Mouse (Mus musculus) midbrain, embryonic 14.5 days (tissue): ENCODE measurements around the gene Rnf220. TPM values are rescaled to one million over a fixed set of nuclear protein-coding genes. Genes with fewer than 3 reads are reported as not detected.

Experiments
- ATAC-seq: fragments of 200-750 bp; cut with Nextera tagmentation; 2 replicates; pipeline ENCODE4 v1.8.0; 2017; ENCODE audit warnings: moderate number of reproducible peaks, moderate library complexity; ENCODE audit not compliant: low FRiP score, low TSS enrichment
- DNase-seq: peaks from one replicate; pipeline ENCODE4 v3.0.0-alpha.2; 2015
- H3K27ac ChIP-seq: fragments of 300-500 bp; sonication (generic); replicated peaks from 2 replicates; pipeline ENCODE4 v1.5.1; 2014; ENCODE audit warnings: mild to moderate bottlenecking, low read depth, low read length, moderate library complexity
- H3K27me3 ChIP-seq: fragments of 300-500 bp; sonication (generic); 2 replicates; pipeline ENCODE4 v1.6.1; 2014; ENCODE audit warnings: low read length, control low read depth, mixed read lengths; ENCODE audit not compliant: control insufficient read depth, insufficient read depth
- H3K36me3 ChIP-seq: fragments of 300-500 bp; sonication (generic); 2 replicates; pipeline ENCODE4 v1.6.1; 2014; ENCODE audit warnings: low read length, control low read depth; ENCODE audit not compliant: control insufficient read depth, insufficient read depth
- H3K4me1 ChIP-seq: fragments of 300-500 bp; sonication (generic); 2 replicates; pipeline ENCODE4 v1.6.1; 2014; ENCODE audit warnings: mild to moderate bottlenecking, antibody characterized with exemption, low read length, control low read depth; ENCODE audit not compliant: control insufficient read depth, insufficient read depth
- H3K4me2 ChIP-seq: fragments of 300-500 bp; sonication (generic); 2 replicates; pipeline ENCODE4 v1.6.1; 2014; ENCODE audit warnings: mild to moderate bottlenecking, low read length, moderate library complexity
- H3K4me3 ChIP-seq: fragments of 300-500 bp; sonication (generic); replicated peaks from 2 replicates; pipeline ENCODE4 v1.5.1; 2014; ENCODE audit warnings: low read depth, low read length
- H3K9ac ChIP-seq: fragments of 300-500 bp; sonication (generic); replicated peaks from 2 replicates; pipeline ENCODE4 v1.6.1; 2014; ENCODE audit warnings: mild to moderate bottlenecking, low read length, moderate library complexity
- H3K9me3 ChIP-seq: fragments of 300-500 bp; sonication (generic); 2 replicates; pipeline ENCODE4 v1.6.1; 2016; ENCODE audit warnings: low read length, control low read depth, mixed read lengths; ENCODE audit not compliant: control insufficient read depth
- WGBS: fragments of 180-500 bp; shearing (Covaris S2); extraction: QIAGEN DNeasy Blood & Tissue Kit; methylation state at CpG from one replicate; pipeline ENCODE4 v1.1.7; 2014; 5-methylcytosine and 5-hydroxymethylcytosine counted together
- polyA plus RNA-seq: library from polyadenylated mRNA; unstranded; fragments of >200 nt; fragmentation: Nextera tagmentation; extraction: Ambion mirVana; gene quantifications from 2 replicates; pipeline ENCODE4 v1.2.1, GENCODE M21; 2014

The Rnf220 gene
- polyA plus RNA-seq, 1 experiment from 2014 or later, result 103 TPM

DNA sequence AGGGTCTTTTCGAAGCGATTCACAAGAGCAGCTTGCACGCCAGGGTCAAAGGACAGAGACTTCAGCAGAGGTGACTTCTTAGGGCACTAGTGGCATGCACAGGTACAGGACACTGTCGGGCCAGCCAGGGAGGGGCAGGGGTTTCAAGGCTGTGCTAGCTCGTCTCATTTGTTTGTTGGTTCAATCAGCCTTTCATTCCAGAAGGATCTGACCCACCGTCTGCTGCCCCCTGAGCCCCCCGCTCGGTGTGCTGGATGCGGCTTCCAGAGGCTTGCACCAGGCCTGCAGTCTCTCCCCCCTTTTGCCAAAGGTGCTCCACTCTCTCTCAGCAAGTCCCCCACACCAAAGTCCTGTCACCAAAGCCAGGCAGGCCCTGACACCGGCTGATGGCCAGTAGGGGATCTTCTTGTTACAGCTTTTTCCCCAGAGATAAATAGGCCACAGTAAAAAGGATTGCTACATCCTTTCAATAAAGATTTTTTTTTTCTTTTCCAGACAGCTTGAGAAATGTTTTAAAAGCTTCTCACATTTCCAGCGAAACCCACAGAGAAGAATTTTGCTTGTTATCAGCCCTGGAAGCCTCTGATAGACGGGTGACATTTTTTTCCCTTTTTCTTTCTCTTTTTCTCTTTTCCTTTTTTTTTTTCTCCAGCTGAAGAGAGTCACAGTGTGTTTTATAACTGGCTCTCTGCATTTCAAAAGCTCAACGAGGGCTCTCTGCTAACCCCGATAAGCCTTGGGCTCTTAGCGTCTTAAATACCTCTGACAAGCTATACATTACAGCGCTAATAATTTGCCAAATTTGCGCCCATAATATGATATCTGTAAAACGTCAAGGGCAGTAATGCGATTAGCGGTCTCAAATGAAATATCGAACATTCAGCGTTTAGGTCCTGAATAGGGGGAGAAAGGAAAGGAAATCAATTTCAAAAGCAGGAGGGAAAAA, 105.7 kb downstream of the Rnf220 start:
- H3K4me1 ChIP-seq, result peaks cover 21% of the 10 kb centered on the region
- H3K27ac ChIP-seq, result peak overlapping the region; percentile 45; the same call in 1 of the 2 replicates
- H3K9me3 ChIP-seq, result no peaks in the 10 kb centered on the region
- H3K9ac ChIP-seq, result no peak overlapping the region
- no peak for ATAC-seq
- H3K4me2 ChIP-seq, result peak overlapping the region; percentile 24
- no peak overlapping the region for H3K4me3 ChIP-seq
- H3K27me3 ChIP-seq, result peaks cover 62% of the 10 kb centered on the region
- DNase-seq, result peak; percentile 68
- WGBS, result 24% methylated on average over 22 of the region's 22 CpGs
- H3K36me3 ChIP-seq, result no peaks in the 10 kb centered on the region

DNA sequence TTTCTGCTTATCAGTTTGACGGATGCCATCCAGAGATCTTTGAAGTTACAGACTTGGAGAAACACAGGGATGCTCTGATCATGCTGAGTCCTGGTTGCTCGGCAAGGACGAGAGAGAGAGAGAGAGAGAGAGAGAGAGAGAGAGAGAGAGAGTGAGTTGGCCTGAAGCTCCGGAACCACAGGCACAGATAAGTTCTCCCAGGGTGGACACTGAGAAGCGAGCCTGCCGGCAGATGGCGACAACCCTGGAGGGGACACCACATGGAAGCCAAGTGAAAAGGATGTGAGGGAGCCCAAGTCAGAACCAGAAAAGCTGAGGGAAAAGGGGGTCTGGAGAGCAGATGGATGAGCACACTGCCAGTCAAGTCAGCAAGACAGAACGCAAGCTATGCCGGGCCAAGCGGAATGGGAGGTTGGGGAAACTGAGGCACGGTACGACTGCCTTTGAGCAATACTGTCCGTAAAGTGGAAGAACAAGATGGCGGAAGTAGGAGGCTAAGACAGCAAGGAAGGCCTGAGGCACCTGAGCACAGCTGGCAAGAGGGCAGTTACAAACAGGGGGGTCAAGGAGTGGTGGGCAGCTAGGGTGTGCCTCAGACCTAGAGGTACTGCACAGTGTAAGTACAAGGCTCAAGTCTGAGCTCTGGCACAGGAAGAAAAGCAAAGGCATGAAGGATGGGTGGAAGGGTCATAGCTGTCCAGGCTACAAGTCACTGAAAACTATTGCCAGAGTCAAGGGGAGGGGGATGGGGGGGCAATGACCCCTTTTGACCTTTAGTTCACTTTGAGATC, 107.4 kb downstream of the Rnf220 start:
- Histone ChIP-seq H3K27me3 (peaks cover 59% of the 10 kb centered on the region), H3K36me3 (no peaks in the 10 kb centered on the region), H3K4me1 (peaks cover 21% of the 10 kb centered on the region), H3K4me3 (no peak overlapping the region), H3K4me2 (no peak overlapping the region), H3K9me3 (no peaks in the 10 kb centered on the region), H3K27ac (no peak overlapping the region), H3K9ac (no peak overlapping the region)
- 89% methylated on average over 14 of the region's 14 CpGs for WGBS
- ATAC-seq (no peak), DNase-seq (no peak)

DNA sequence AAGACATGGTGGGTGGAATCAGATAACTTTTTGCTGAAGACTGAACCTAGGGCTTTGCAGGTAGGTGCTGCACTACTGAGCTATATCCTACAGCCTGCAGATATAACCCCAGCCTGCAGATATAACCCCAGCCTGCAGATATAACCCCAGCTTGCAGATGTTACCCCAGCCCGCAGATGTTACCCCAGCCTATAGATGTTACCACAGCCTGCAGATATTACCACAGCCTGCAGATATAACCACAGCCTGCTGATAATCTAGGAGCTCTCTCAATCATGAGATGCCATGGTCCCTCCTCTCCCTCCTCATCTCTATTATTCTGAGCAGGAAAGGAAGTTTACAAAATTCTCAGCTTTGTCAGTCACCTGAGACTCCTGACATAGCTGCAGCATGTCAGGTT, 111.6 kb downstream of the Rnf220 start:
- Histone ChIP-seq H3K4me1 (peaks cover 6% of the 10 kb centered on the region; the same call in 1 of the 2 replicates), H3K4me3 (no peak overlapping the region), H3K36me3 (no peaks in the 10 kb centered on the region), H3K27ac (no peak overlapping the region), H3K4me2 (no peak overlapping the region), H3K27me3 (peaks cover 51% of the 10 kb centered on the region), H3K9ac (no peak overlapping the region), H3K9me3 (no peaks in the 10 kb centered on the region)
- ATAC-seq (no peak), DNase-seq (no peak)
- 100% methylated on average over 1 of the region's 1 CpGs for WGBS

DNA sequence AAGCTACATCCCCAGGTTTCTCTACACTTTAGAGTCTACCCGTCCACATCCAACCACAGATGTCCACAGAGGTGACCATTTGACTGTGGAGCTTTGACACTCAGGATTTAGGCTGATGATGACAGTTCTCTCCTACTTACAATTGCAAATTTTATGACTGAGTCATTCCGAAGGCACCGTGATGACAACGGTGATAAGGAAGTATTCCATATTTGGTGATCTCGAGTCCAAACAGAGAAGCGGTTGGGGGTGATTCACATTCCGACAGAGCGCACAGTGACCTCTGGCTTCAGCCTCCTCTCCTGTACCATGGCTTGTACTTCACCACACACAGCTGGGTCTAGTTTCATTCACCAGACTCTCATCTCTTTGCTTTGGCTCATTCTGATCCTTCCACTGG, 115.0 kb downstream of the Rnf220 start:
- peaks cover 6% of the 10 kb centered on the region; the same call in 1 of the 2 replicates for H3K4me1 ChIP-seq
- no peak overlapping the region for H3K4me2 ChIP-seq
- DNase-seq, result no peak
- 92% methylated on average over 8 of the region's 8 CpGs for WGBS
- H3K4me3 ChIP-seq, result no peak overlapping the region
- peaks cover 60% of the 10 kb centered on the region for H3K27me3 ChIP-seq
- no peak for ATAC-seq
- H3K36me3 ChIP-seq, result no peaks in the 10 kb centered on the region
- H3K27ac ChIP-seq, result no peak overlapping the region
- no peak overlapping the region for H3K9ac ChIP-seq
- H3K9me3 ChIP-seq, result no peaks in the 10 kb centered on the region

DNA sequence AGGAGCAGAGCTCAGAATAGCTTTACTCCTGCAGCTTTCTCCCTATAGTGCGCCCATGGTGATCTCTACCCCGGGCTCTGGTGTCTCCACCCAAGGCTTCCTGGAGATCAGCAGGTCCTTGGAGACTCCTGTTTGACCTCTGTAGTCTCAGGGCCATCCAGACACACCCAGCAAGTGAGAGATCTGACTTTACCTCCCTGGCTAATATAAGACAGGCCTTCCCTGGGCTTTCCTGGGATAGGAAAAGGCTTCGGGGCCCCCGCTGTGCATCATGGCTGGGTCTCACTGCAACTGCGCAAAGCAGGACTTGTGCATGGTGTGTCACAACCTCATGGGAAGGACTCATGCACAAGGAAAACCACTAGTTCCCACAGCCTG, 116.3 kb downstream of the Rnf220 start:
- Histone ChIP-seq H3K27me3 (peaks cover 68% of the 10 kb centered on the region), H3K9me3 (no peaks in the 10 kb centered on the region), H3K4me1 (peaks cover 6% of the 10 kb centered on the region; the same call in 1 of the 2 replicates), H3K4me2 (no peak overlapping the region), H3K4me3 (no peak overlapping the region), H3K9ac (no peak overlapping the region), H3K36me3 (no peaks in the 10 kb centered on the region), H3K27ac (peak overlapping the region; percentile 17; the same call in 1 of the 2 replicates)
- ATAC-seq (no peak), DNase-seq (no peak)
- 94% methylated on average over 5 of the region's 5 CpGs for WGBS

DNA sequence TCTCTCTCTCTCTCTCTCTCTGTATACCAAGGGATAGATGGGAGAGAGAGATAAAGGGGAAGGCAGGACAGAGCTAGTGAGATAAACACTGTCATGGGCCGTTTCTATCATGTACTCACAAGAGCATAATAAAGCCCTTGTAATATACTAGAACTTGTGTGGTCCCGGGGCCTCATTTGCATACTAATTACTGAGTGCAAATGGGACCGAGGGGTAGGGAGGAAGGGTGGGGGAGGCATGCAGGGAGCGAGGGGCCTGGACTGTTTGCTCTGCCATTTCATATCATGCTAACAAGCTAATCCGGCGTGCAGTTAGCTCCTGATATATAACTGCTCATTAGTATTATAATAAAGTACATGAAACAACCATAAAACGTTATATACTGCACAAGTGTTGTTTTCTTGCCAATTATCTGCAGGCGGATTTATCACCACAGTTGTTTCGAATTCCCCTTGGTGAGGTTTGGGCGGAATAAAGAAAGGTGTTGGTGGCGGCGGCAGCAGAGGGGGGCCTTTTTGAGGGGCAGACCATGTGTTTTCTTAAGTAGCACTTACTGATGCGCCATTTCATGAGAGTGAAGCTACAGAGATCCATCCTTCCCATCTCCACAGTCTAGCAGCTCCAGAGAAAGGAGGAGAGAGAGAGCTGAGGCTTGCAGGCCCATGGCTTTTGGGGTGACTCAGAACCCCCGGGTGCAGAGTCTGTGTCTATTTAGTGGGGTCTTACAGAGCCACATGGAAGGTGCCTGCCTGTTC, 116.9 kb downstream of the Rnf220 start:
- Histone ChIP-seq H3K27ac (peak overlapping the region; percentile 17; the same call in 1 of the 2 replicates), H3K4me3 (no peak overlapping the region), H3K9ac (no peak overlapping the region), H3K9me3 (no peaks in the 10 kb centered on the region), H3K36me3 (no peaks in the 10 kb centered on the region), H3K27me3 (peaks cover 68% of the 10 kb centered on the region), H3K4me2 (no peak overlapping the region), H3K4me1 (peaks cover 6% of the 10 kb centered on the region; the same call in 1 of the 2 replicates)
- 44% methylated on average over 14 of the region's 14 CpGs for WGBS
- DNase-seq (peak; percentile 71), ATAC-seq (peak; percentile 71; the same call in 1 of the 2 replicates)

DNA sequence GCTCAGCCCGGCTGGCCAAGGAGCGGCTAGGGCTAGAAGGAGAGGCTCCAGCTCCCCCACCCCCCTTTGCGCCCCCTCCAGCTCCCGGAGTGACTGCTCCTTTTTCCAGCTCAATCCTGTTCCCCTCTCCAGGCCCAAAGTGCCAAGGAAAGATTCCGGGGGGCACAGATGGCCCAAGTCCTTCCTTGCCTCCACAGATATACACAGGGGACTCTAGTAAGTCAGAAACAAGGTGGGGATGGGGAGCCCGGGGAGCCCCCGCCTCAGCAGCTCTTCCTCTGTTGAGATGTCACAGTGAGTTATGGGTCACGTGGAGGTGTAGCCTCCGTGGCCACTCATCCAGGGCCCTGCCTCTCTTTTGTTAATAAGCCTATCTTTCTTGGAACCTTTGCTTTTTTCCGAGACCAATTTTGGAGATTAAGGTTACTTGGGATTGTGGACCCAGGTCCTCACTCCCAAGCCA, 122.7 kb downstream of the Rnf220 start:
- peaks cover 72% of the 10 kb centered on the region for H3K27me3 ChIP-seq
- H3K9me3 ChIP-seq, result no peaks in the 10 kb centered on the region
- H3K9ac ChIP-seq, result no peak overlapping the region
- H3K36me3 ChIP-seq, result no peaks in the 10 kb centered on the region
- H3K4me3 ChIP-seq, result no peak overlapping the region
- DNase-seq (no peak), ATAC-seq (no peak)
- H3K27ac ChIP-seq, result no peak overlapping the region
- WGBS, result 4% methylated on average over 10 of the region's 10 CpGs
- H3K4me2 ChIP-seq, result peak overlapping the region; percentile 39
- H3K4me1 ChIP-seq, result peaks cover 23% of the 10 kb centered on the region
